Mouse (Mus musculus) liver, embryonic 16.5 days (tissue): Measurements from ENCODE around the gene Gpr50. TPM values are rescaled to one million over a fixed set of nuclear protein-coding genes. Genes with fewer than 3 reads are reported as not detected.

Experiments used
- ATAC-seq: fragments of 200-750 bp; cut with Nextera tagmentation; 2 replicates; pipeline ENCODE4 v1.8.0; 2017; ENCODE audit warnings: low read depth, mild to moderate bottlenecking, moderate number of reproducible peaks, moderate library complexity
- H3K27ac ChIP-seq: fragments of 300-500 bp; sonication (generic); 2 replicates; pipeline ENCODE4 v1.5.1; 2014; ENCODE audit warnings: mild to moderate bottlenecking, low read length
- H3K27me3 ChIP-seq: fragments of 300-500 bp; sonication (generic); 2 replicates; pipeline ENCODE4 v1.6.1; 2014; ENCODE audit warnings: low read depth, low read length, mixed read lengths; ENCODE audit not compliant: control insufficient read depth, insufficient read depth
- H3K36me3 ChIP-seq: fragments of 300-500 bp; sonication (generic); 2 replicates; pipeline ENCODE4 v1.6.1; 2014; ENCODE audit warnings: mild to moderate bottlenecking; ENCODE audit not compliant: control insufficient read depth, insufficient read depth
- H3K4me1 ChIP-seq: fragments of 300-500 bp; sonication (generic); 2 replicates; pipeline ENCODE4 v1.6.1; 2014; ENCODE audit warnings: low read depth, low read length, mixed read lengths; ENCODE audit not compliant: control insufficient read depth
- H3K4me2 ChIP-seq: fragments of 300-500 bp; sonication (generic); 2 replicates; pipeline ENCODE4 v1.6.1; 2014; ENCODE audit warnings: low read depth, low read length, mixed read lengths
- H3K4me3 ChIP-seq: fragments of 300-500 bp; sonication (generic); 2 replicates; pipeline ENCODE4 v1.5.1; 2014; ENCODE audit warnings: low read depth, mild to moderate bottlenecking, low read length
- H3K9ac ChIP-seq: fragments of 300-500 bp; sonication (generic); 2 replicates; pipeline ENCODE4 v1.6.1; 2014; ENCODE audit warnings: low read depth, low read length
- H3K9me3 ChIP-seq: fragments of 300-500 bp; sonication (generic); replicated peaks from 2 replicates; pipeline ENCODE4 v1.6.1; 2016; ENCODE audit warnings: low read length; ENCODE audit not compliant: control insufficient read depth
- WGBS: fragments of 180-500 bp; shearing (Covaris S2); extraction: QIAGEN DNeasy Blood & Tissue Kit; methylation state at CpG from one replicate; pipeline ENCODE4 v1.1.7; 2014; ENCODE audit not compliant: insufficient replicate concordance; 5-methylcytosine and 5-hydroxymethylcytosine counted together
- polyA plus RNA-seq: library from polyadenylated mRNA; unstranded; fragments of >200 nt; fragmentation: Nextera tagmentation; extraction: Ambion mirVana; gene quantifications from 2 replicates; pipeline ENCODE4 v1.2.1, GENCODE M21; 2015

Gpr50 gene
- polyA plus RNA-seq, 1 experiment from 2014 or later: 0.04 TPM

GRCm38 (mm10) chrX:71649993-71650392, 13.5 kb upstream of the Gpr50 start:
- Histone ChIP-seq H3K36me3 (no peaks in the 10 kb centered on the region), H3K4me2 (no peak overlapping the region), H3K27ac (no peak overlapping the region), H3K9me3 (no peaks in the 10 kb centered on the region), H3K27me3 (no peaks in the 10 kb centered on the region), H3K4me3 (no peak overlapping the region), H3K4me1 (no peaks in the 10 kb centered on the region), H3K9ac (no peak overlapping the region)
- ATAC-seq: no peak
- 45% methylated on average over 8 of the region's 8 CpGs for WGBS

- Histone ChIP-seq H3K27me3 (peaks cover 55% of the 10 kb centered on the region), H3K4me2 (no peak overlapping the region)
- ATAC-seq: no peak
These were observed 1.7 kb upstream of the Gpr50 start for GRCm38 (mm10) chrX:71661794-71662193.

DNA sequence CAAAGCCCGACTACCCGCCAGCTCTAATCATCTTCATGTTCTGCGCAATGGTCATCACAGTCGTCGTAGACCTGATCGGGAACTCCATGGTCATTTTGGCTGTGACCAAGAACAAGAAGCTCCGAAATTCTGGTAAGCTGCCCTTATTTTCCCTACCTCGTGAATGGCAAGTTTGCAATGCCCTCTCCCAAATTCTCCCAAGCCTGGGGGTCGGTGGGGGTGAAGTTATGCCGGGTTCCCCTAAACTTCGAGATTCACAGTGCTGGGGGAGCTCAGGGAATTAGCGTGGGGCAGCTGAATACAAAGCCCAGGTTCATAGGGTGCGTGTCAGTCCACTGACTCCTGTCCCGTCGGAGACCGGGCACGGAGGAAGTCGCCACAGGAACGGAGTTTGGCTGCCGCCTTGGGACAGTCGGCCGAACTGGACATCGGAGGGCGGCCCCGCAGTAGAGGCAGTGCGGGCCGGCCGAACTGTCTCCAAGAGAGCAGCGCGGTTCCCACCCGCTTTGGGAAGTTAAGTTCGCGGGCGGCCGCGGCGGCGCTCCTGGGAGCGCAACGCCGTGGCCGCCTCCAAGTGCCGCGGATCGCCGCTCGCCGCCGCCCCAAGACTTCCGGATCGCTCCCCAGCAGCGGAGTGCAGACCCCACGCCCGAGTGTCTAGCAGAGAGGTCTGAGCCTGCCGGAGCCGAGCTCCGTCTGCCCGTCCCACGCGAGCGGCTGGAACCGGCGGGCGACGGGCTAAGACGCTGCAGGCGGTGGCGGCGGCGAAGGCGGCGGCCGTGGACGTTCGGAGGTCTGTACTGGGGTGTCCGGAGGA, 612 bp downstream of the Gpr50 start:
- no peak for ATAC-seq
- H3K4me1 ChIP-seq: no peaks in the 10 kb centered on the region
- H3K36me3 ChIP-seq: no peaks in the 10 kb centered on the region
- H3K27me3 ChIP-seq: peaks cover 61% of the 10 kb centered on the region
- H3K27ac ChIP-seq: no peak overlapping the region
- no peaks in the 10 kb centered on the region for H3K9me3 ChIP-seq
- peak overlapping the region; percentile 20; the same call in 1 of the 2 replicates for H3K4me2 ChIP-seq
- H3K4me3 ChIP-seq: peak overlapping the region; percentile 22; the same call in 1 of the 2 replicates
- WGBS: 16% methylated on average over 76 of the region's 76 CpGs
- no peak overlapping the region for H3K9ac ChIP-seq

More at GRCm38 (mm10) chrX:71661794-71662193, 1.7 kb upstream of the Gpr50 start:
- H3K4me3 ChIP-seq: no peak overlapping the region
- no peaks in the 10 kb centered on the region for H3K36me3 ChIP-seq
- H3K9me3 ChIP-seq: no peaks in the 10 kb centered on the region
- no peak overlapping the region for H3K27ac ChIP-seq
- WGBS: 26% methylated on average over 14 of the region's 14 CpGs
- no peak overlapping the region for H3K9ac ChIP-seq
- H3K4me1 ChIP-seq: no peaks in the 10 kb centered on the region

DNA sequence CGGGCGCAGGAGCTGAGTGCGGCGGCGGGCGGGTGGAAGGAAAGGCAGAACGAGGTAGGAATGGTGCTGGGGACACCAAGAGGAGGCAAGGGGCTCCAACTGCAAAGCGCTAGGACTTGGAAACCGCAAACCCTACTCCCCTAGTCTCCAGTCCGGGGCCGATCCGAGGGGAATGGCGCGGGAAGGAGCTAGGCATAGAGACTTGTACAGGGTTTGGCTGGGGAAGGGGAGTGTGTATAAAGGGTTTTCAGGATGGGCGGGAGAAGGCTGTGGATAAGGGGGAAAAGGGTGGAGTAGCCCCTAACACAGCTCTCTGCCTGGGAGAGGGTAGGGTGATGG, 1.2 kb downstream of the Gpr50 start:
- peaks cover 61% of the 10 kb centered on the region for H3K27me3 ChIP-seq
- peak overlapping the region; percentile 20; the same call in 1 of the 2 replicates for H3K4me2 ChIP-seq
- no peaks in the 10 kb centered on the region for H3K36me3 ChIP-seq
- 11% methylated on average over 15 of the region's 15 CpGs for WGBS
- H3K27ac ChIP-seq: no peak overlapping the region
- H3K9me3 ChIP-seq: no peaks in the 10 kb centered on the region
- peak overlapping the region; percentile 22; the same call in 1 of the 2 replicates for H3K4me3 ChIP-seq
- no peak for ATAC-seq
- no peaks in the 10 kb centered on the region for H3K4me1 ChIP-seq
- H3K9ac ChIP-seq: no peak overlapping the region

- Histone ChIP-seq H3K4me3 (no peak overlapping the region), H3K4me2 (no peak overlapping the region), H3K9me3 (no peaks in the 10 kb centered on the region), H3K4me1 (no peaks in the 10 kb centered on the region), H3K36me3 (no peaks in the 10 kb centered on the region), H3K27me3 (peaks cover 15% of the 10 kb centered on the region), H3K9ac (no peak overlapping the region), H3K27ac (no peak overlapping the region)
- ATAC-seq: no peak
- WGBS: 18% methylated on average over 6 of the region's 6 CpGs
These were observed 6.8 kb downstream of the Gpr50 start for GRCm38 (mm10) chrX:71670254-71670653.

DNA sequence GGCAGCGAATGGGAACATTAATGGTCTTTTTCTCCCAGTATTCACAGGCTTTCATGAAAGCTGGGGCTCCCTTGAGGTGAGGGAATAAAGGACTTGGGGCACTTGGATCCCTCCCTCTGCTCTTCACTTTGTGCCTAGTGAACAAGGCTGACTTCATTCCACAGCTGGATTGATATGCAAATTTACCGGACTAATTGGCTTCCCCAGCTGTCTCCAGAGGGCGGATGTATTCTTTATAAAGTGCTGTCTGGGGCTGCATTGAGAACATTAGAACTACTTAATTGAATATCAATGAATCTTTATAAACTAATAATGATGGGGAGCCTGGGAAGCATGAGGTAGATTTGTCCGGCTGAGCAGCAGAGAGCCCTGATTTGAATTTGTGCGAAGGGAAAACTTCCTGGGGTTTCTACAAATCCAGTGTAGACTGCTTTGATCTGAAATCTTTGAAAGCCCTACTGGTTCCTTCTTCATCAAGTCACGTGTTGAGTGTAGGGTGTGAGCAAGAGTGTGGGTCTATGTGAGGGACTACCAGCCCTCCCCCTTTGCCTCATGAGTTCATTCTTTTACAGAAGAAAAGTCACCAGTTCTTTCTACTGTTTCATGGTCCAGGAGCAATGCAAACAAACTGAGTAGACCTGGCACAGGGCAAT, 37.5 kb downstream of the Gpr50 start:
- no peak overlapping the region for H3K27ac ChIP-seq
- WGBS: 37% methylated on average over 6 of the region's 6 CpGs
- no peak overlapping the region for H3K4me3 ChIP-seq
- ATAC-seq: no peak
- H3K36me3 ChIP-seq: no peaks in the 10 kb centered on the region
- no peaks in the 10 kb centered on the region for H3K4me1 ChIP-seq
- no peak overlapping the region for H3K4me2 ChIP-seq
- H3K9ac ChIP-seq: no peak overlapping the region
- no peaks in the 10 kb centered on the region for H3K9me3 ChIP-seq
- H3K27me3 ChIP-seq: no peaks in the 10 kb centered on the region

Other genes with a start within 250 kb of the Gpr50 start
- gene Cd99l2, start 170.8 kb upstream of the Gpr50 start, polyA plus RNA-seq: 10.8 and 11.1 TPM in 2 replicates
- gene Hmgb3, start 107.7 kb upstream of the Gpr50 start, polyA plus RNA-seq: 148 and 173 TPM in 2 replicates
- gene Vma21, start 152.3 kb downstream of the Gpr50 start, polyA plus RNA-seq: 22.1 and 22.5 TPM in 2 replicates